Mouse (Mus musculus) right cerebral cortex, postnatal 14 days (tissue): ENCODE results near the gene Anp32a.

ENCODE experiments used
- DNase-seq: peaks from one replicate; pipeline ENCODE4 v3.0.0; 2022

Anp32a gene

DNA sequence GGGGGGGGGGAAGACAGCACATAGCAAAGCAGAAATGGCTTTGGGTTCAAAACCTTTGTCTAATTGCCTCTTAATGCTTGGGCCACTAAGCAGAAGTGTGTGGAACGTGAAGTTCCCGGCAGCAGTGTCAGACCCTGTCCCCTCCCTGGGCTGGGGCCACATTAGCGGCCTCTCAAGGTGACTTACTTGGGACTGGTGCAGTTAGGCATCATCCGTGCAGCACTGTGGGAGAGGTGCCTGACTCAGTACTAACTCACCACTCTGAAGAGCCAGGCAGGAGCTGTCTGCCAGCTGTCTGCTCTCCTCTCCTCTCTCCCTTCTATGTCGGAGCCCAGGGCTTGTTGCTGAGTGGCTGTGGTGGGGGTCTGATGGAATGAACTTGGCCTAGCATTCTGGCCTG lies 6.1 kb downstream of the Anp32a start:
- DNase-seq: no peak

DNA sequence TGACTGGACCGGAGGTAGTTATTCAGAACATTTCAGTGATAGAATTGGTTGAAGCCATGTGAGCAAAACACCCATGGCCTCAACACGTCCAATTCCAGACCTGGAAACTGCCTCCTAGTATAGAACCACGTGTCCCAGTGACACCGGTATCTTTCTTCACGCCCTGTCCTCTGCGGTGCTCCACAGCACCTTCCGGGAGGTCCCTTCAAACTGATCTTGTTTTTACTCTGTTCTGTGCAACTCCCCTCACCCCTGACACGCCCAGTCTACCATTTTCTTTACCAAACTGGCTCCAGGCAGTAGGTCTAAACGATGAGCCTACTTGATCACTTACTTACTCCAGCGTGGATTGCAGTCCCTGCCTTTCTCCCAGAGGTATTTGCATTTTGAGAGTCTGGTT lies 7.0 kb downstream of the Anp32a start:
- no peak for DNase-seq

DNA sequence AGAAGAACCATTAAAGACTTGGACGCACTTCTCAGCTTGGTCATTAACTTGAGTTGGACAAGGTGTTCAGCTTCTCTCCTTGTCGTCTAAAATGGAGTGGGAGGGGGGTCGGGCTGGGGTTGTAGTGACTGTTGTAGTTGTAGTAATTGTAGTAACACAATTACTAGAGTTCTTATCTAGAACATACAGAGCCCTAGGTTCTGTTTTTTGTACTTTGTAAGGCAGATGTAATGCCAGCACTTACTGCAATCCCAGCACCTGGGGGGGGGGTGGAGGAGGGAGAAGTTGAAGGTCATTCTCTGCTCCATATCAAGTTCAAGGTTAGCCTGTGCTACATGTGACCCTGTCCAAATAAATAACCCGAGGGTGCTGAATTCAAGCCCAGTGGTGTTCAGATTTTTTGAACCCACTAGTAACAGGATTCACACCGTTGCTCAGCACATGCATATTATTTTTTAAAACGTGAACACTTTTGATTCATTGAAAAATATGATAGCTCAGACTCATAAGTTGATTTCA lies 7.4 kb downstream of the Anp32a start:
- DNase-seq: no peak

DNA sequence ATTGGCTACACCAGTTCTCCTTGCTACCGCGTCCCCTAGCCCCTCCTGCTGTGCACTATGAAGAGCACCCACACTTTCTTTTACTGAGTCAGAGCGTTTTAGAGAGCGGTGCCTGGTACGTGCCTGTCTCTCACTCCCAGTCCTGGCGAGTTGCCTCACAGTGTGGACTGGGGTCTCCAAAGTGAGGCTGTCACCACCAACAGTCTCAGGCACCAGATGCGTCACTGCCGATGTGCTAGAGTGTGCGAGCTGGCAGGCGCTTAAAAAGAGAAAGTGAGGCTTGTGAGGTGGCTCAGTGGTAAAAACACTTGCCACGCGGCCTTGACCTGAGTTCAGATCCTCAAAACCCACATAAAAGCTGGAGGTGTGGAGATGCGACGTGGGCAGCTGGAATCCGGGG lies 8.2 kb downstream of the Anp32a start:
- DNase-seq: peak; percentile 44

DNA sequence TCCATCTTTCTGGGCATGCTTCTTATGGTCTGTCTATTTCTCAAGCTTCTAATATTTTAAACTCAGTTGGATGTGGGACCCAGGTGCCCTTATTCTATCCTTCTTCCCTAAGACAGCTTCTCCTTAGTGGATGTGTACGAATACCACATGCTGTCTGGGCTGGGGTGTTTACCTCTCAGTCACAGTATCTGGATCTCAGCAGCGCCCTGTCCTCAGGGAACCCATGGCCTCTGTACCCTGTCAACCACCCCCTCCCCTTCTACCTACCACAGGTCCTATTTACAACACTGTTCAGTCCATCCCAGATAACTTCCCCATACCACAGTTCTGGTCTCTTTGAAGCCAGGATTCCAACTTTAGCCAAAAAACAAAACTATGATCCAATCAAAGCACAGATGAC lies 9.6 kb downstream of the Anp32a start:
- no peak for DNase-seq

DNA sequence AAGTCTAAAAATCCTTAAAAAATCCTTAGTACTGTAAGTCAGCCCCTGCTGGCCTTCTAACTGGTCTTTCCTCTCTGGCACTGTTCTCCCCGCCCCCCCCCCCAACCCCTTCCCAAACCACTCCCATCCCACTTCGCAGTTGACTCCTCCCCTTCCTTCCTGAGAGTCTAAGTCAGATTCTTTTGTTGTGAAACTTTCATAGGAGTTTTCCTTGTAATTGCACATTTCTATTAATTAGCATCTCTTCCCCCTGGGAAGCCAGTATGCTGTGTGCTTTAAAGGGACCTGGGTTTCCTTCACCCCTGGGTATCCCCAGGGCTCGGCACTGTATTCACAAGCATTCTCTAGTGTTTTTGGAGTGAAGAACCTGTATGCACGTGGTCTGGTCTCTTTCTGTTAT lies 10.1 kb downstream of the Anp32a start:
- DNase-seq: no peak

DNA sequence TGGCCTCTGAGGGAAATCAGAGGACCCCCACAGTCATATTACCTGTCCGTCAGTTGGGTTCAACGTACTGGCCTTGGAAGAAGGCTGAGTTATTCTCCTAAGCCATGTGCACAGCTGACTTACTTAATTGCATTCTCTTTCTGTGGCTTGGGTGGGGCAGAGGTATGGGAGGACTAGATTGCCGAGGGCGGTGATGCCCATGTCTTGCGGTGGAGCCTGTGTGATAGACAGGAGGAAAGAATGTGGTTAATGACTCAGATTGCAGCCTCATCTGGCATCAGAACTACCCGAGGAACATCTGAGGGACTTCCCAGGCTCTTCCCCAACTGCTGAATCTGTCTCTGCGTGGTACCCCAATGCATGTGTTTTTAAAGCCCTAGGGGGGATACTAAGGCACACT lies 12.7 kb downstream of the Anp32a start:
- no peak for DNase-seq

DNA sequence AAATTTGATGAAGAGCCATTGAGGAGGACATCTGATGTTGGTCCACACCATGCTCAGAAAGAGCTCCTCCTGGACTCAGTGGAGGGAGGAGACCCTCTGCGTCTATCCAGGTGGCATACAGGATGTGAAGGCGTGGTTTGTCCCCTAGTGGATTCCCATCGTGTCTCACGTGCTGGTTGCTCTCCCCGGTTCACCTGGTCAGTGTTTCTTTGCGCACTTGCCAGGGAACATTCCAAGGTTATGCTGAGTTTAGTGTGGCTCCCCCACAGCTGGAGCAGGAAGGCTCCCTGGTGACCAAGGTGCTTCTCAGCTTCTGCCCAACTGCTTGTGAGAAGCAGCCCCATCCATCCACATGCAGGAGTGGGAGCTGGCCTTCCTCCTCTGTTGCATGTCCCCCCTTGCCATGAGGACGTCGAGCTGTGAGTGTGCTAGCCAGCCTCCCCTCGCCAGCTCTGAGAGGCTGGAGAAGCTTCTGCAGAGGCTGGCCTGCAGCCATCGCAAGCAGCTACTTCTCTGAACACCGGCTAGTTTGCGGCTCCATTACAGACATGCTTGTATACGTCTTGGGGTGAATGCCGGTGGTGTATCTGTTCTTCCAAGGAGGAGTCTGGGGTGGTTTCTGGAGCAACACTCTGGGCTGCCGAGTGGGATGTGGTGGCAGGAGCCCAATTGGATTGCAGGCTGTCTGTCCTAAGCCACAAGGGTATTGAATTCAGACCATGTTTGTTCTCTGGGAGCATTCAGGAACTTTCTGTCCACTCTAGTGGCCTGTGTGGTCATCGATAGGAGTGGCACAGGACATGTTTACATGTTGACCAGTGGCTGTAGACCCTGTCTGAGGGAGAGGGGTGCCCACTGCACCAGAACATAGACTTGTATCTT lies 14.0 kb downstream of the Anp32a start:
- no peak for DNase-seq

DNA sequence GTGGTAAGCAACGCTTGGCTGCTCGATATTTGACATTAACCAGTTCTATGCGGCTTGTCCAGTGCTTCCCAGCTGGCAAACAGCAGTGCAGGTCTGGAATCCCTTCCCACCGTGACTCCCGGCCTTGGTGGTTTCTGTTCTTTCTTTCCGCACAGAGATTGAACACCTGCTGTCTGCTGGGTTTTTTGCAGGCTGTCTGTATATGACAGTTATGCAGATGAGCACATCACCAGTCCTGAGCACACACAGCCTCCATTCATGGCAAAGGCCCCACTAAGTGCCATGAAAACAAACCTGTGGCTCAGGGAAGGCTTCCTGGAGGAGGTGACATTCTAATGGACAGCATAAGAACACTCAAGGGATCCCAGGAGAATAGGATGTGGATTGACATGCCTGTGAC lies 14.7 kb downstream of the Anp32a start:
- no peak for DNase-seq

DNA sequence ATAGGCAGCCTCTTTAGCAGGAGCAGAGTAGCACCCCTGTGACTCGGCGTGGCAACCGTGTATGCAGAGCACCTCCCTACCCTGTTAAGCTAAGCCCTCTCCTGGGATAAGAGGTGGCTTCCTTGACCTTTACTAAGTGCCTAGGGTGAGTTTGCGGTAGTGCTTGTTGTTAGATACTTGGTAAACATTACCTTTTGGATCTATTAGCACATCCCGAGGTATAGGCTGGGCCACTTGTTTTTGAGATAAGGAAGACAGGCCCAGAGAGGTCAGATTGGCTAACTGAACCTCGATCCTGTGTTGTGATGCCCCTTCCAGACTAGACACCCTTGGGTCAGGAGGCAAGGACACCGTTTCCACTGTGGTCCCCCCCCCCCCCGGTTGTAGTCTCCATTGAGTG lies 16.5 kb downstream of the Anp32a start:
- DNase-seq: no peak

DNA sequence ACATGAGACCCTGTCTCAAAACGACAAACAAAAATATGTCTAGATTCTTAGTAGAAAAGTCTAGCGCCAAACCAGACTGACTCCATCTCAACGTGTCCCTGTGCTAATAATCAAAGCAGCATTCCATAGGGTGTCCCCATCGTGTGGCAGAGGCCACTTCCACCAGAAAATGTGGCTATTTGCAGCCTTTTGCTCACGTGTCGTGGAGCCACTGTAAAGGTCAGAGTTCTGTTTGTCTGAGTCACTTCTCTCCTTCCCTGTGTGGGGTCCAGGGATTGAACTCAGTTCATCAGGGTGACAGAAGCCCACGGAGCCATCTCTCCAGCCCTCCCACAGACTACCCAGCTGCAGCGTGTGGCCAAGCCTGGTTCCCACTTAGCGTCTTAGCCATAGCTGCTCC lies 17.8 kb downstream of the Anp32a start:
- no peak for DNase-seq

DNA sequence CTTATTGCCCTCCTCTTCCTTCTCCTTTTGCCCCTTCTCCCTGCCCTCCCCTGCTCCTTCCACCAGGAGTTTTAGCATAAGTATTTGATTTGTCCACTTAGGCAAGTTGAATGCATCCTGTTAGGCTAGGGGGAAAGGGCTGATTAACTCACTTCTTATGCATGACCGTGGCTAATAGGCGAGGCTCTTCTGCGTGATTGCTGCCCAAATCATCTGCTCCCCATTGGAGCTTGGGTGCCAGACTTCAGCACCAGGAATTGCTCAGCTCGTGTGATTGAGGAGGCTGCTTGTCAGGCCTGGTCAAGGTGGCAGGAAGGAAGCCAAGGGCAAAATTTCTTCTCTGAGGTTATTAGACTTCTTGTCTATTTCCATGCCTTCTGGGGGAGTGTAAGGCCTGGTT lies 19.8 kb downstream of the Anp32a start:
- DNase-seq: no peak

DNA sequence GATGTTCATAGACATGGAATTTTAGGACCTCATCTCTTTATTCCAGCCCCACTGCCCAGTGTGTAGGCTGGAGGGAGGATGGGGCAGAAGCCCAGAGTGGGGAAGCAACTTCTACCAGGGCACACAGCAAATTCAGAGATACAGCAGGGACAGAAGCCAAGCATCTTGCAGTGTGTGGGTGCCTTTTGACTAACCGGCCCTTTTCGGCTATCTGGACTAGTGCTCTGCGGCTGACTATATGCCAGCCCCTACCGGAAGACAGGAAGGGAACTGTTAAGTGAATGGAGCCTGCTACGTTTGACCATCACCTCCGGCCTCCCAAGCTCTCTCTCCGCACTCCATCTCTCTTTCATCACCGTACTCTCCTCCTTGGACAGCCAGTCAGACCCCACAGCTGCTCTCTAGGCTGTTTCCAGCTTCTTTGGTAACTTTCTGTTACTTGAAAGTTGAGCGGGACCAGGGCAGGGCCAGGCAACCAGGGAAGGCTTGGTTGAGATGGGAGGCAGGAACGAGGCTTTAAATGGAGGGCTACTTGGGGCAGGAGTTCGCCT lies 21.8 kb downstream of the Anp32a start:
- DNase-seq: no peak

DNA sequence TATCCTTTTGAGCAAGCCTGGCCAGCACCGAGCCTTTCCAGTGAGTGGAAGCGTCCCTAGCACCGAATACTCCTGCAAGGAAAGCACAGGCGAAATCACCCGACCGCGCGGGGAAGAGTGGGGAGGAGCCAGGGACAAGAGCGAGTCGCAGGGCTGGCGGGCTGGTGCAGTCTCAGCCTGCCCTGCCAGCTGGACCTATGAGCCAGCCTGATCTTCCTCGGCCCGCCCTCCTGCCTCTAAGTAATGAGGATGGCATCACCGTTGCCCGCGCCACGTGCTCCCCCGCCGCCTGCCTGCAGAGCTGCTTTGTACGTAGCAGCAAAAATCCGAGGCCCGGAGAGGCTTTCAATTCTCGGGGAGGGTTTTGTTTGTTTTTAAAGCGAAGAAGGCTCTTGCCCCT lies 22.5 kb downstream of the Anp32a start:
- DNase-seq: peak; percentile 90

DNA sequence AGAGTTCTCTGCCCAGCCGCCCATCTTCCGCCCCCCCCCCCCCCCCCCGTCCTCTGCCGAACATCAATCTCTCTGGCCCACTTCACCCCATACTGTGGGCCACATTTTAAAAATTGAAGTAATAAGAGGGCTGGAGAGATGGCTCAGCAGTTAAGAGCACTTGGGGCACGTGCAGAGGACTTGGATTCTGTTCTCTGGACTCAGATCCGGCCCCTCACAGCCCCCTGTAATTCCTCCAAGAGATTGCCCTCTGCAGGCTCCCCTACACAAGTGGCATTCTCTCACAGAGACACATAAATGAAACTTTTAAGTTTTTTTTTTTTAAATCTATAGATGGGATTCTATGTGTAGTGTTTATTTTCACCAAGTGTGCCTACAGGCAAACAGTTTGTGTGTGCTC lies 23.1 kb downstream of the Anp32a start:
- no peak for DNase-seq

DNA sequence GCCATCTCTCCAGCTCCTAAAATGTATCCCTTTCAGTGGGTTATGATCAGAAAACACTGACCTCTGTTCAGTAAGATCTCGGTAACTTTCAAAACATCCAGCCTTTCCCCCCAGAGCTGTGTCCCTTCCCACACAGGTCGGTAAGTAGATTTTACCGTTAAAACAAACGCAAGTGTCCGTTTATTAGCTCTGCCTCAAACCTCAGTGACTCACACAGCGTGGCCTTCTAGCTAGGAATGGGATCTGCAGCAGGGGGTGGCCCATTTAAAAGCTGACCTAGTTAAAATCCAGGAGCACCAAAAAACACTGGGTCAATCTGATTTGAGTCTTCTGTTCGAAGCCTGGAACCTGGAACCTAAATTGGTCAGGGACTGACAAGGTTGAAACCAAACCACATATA lies 23.7 kb downstream of the Anp32a start:
- DNase-seq: no peak

DNA sequence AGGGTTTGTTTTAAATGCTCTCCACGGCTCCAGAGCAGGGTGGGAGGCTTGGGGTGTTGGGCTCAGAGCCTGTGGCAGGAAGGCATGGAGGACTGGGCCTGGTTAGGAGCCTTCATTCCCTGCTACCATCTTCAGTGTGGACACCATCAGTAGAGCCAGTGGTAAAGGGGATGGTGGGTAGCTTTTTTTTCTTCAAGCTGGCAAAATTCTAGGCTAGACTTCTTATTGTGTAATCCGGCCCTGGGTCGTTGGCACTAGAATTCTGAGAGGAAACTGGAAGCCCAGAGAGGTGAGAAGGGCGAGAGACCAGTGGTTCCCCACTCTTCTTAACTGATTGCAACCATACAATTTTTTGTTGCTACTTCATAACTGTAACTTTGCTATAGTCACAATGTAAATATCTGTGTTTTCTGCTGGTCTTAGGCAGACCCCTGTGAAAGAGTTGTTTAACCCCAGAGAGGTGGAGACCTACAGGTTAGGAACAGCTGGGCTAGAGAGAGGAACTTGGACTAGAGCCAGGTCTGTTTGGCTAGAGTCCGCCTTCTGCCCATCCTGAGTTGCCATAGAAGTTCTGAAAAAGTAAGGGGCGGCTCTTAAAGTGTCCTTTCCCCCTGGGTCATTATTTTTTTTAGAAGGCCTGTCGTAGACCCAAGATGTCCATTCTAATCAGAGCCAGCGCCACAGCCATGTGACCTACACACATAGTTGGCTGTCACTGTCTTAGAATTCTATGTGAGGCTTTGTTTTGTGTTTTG lies 24.4 kb downstream of the Anp32a start:
- no peak for DNase-seq

DNA sequence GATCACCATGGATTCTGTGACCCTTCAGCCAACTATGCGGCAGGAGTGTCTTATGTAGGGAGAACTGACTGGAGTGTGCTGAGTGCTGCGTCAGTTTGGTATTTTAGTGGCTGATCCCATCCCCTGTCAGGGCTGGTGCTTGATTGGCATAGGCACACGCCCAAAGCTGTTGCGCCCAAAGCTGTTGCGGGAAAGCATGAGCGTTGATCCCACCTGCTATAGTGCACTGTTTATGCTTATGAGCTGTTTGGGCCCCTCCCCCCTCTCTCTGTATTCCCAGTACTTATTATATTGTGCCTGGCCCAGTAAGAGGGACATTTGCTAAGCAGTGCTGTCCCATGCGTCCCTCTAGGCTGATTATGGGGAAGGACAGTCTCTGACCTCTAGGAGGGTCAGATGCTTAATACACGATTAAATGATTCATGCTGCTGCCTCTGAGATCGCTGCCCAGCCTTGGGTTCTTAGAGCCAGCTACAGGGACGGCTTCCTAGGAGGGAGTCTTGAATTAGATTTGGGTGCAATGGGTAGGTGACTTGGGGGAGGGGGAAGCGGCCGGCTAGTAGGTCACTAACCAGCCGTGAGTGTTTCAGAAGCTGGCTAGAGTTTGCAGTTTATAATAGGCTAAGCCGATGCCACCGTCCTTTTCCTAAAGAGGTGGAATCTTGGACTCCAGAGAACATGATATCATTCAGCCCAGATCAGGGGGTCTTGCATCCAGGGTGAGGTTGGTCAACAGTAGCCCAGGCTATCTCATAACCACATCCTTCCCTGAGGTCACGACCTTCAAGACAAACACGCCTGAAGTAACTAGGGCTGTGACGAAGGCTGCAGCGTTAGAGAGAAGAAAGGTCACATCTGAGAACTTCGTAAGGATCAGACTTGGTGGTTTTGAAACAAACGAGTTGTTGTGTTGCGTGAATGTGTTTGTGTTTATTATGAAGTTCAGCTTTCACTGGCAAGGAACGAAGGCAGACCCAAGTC lies 25.7 kb downstream of the Anp32a start:
- DNase-seq: no peak

DNA sequence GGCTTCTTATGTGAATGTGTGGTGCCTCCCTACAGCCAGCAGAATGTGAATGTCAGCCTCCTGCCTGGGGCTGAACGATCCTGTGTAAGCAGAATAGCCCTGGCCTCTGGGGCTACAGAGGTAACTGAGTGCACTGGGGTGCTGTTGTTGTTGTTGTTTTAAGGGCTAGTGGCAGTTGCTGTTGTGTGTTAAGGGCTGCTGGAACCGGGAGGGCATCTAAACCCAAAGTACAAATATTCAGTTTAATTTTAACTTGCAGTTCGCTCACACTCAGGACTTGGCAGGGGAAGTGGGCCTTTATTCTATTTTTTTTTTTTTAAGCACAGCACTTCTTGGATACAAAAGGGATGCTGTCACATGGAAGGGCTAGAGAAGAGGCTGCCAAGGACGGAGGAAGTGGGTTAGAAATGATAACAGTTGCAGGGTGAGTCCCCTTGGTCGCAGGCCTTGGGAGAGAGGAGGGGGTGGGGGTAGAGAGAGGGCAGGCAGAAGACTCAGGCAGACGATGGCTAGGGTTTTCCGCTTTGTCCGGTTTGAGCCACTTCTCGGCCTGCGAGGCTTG lies 26.5 kb downstream of the Anp32a start:
- DNase-seq: no peak

DNA sequence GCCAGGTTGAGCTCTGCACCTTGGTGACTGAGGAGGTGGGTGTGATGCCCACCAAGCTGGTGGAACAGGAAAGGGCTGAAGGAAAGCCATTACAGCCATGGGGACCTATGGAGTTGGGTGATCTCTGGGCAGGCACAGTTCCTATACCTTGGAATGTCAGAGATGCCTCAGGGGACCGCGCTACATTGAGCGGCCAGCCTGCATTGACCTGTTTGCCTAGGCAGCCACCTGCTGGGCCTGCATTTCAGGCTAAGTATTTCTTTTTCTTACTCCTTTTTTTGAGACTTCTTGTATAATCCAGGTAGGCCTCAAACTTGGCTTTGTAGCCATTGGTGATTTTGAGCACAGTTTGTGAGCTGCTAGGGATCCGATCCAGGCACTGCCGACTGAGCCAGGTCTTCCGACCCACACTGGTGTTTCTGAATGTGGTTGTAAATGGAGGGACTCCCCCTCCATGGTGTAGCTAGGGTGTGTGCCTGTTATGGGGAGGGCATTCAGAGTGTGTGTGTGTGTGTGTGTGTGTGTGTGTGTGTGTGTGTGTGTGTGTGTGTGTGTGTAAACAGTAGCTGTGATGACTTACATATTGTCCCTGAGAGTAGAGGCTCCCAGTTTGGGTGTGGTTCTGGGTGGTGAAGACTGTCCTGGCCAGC lies 27.3 kb downstream of the Anp32a start:
- DNase-seq: no peak

DNA sequence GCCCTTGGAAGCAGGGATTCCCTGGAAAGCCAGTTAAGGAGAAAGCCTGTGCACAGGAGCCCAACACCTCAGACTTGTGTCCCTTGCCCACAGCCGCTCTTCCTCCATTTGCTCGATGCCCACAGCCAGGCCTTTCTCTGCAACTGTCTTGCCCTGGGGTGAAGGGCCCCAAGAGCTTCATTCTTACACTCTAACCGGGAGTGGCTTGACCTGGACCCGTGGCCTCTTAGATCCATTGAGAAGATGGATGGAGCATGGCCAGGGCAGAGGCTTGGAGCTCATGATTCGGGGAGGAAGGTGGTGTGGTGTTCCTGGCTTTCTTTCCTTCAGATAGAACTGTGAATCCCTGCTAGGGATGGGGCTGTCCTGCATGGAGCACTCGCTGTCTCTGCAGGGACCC lies 28.1 kb downstream of the Anp32a start:
- DNase-seq: no peak

DNA sequence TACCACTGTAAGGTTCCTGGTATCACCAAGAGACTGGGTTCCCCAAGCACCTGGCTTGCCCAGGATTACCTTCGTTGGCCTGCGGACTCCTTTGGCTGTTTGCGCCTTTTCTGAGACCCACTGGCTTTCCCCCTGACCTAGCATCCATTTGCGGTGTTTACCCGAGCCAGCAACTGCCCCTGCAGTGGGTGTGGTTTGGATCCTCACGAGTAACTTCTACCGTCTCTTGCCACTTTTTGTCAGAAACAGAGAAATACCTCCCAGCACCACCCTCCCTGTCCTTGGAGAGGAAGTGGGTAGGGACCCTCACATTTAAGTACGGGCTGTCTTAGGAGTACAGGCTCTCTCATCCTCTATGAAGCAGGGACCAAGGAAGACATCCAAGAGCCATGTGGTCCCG lies 29.1 kb downstream of the Anp32a start:
- no peak for DNase-seq
